Mouse (Mus musculus): Measurements from ENCODE around the gene Fam102a. TPM values are rescaled to one million over a fixed set of nuclear protein-coding genes. Genes with fewer than 3 reads are reported as not detected.

The Fam102a gene
- total and polyA plus RNA-seq, 3 experiments = 37.1 to 43.1 (median 40.8) TPM

GRCm38 (mm10) chr2:32607262-32607947 is 72.3 kb downstream of the Fam102a start:
- DNase-seq = peak; percentile 72

- DNase-seq = peak; percentile 93
Observed at GRCm38 (mm10) chr2:32608141-32608777, 73.1 kb downstream of the Fam102a start.

- DNase-seq = no peak
Observed at GRCm38 (mm10) chr2:32608778-32609435, 73.8 kb downstream of the Fam102a start.

GRCm38 (mm10) chr2:32610610-32611229 is 75.6 kb downstream of the Fam102a start:
- DNase-seq = peak; percentile 64

- DNase-seq = no peak
Observed at GRCm38 (mm10) chr2:32612274-32612673, 77.1 kb downstream of the Fam102a start.

GRCm38 (mm10) chr2:32617109-32617508 is 82.0 kb downstream of the Fam102a start:
- no peak for DNase-seq

GRCm38 (mm10) chr2:32617601-32618000 is 82.5 kb downstream of the Fam102a start:
- DNase-seq = no peak

- DNase-seq = no peak
Observed at GRCm38 (mm10) chr2:32618051-32618450, 82.9 kb downstream of the Fam102a start.

Other genes with a start within 250 kb of the Fam102a start
- gene Golga2, start 247.9 kb upstream of the Fam102a start, total RNA-seq (2021) = 10 to 100 TPM; 81.1 to 82.9 TPM
- gene Golga2, start 247.9 kb upstream of the Fam102a start, polyA plus RNA-seq (2012; rRNA removed) = 25.8 and 31.5 TPM in 2 replicates
- gene Swi5, start 247.3 kb upstream of the Fam102a start, total RNA-seq (2021) = 100 to 1,000 TPM; 324 to 358 TPM
- gene Swi5, start 247.3 kb upstream of the Fam102a start, polyA plus RNA-seq (2012; rRNA removed) = 317 and 318 TPM in 2 replicates
- 10 to 100 TPM; 54.0 to 94.0 TPM for gene Ciz1, start 183.0 kb upstream of the Fam102a start, total RNA-seq (2021)
- 290 and 303 TPM in 2 replicates for gene Ciz1, start 183.0 kb upstream of the Fam102a start, polyA plus RNA-seq (2012; rRNA removed)
- 10 to 100 TPM; 15.8 to 22.5 TPM for gene Dnm1, start 182.0 kb upstream of the Fam102a start, total RNA-seq (2021)
- 114 and 144 TPM in 2 replicates for gene Dnm1, start 182.0 kb upstream of the Fam102a start, polyA plus RNA-seq (2012; rRNA removed)
- 100 to 1,000 TPM; 152 to 167 TPM for gene 1110008P14Rik, start 153.4 kb upstream of the Fam102a start, total RNA-seq (2021)
- 1,060 and 1,061 TPM in 2 replicates for gene 1110008P14Rik, start 153.4 kb upstream of the Fam102a start, polyA plus RNA-seq (2012; rRNA removed)
- 1 to 10 TPM; 2.2 to 2.8 TPM for gene Lcn2, start 147.1 kb upstream of the Fam102a start, total RNA-seq (2021)
- 0.45 and 2.1 TPM in 2 replicates for gene Lcn2, start 147.1 kb upstream of the Fam102a start, polyA plus RNA-seq (2012; rRNA removed)
- 10 to 100 TPM; 55.3 to 69.6 TPM for gene Ptges2, start 139.4 kb upstream of the Fam102a start, total RNA-seq (2021)
- 35.6 and 50.7 TPM in 2 replicates for gene Ptges2, start 139.4 kb upstream of the Fam102a start, polyA plus RNA-seq (2012; rRNA removed)
- gene Naif1, start 84.9 kb upstream of the Fam102a start, total RNA-seq (2021) = 1 to 10 TPM; 5.1 to 5.9 TPM
- gene Naif1, start 84.9 kb upstream of the Fam102a start, polyA plus RNA-seq (2012; rRNA removed) = 6.1 and 6.6 TPM in 2 replicates
- gene Slc25a25, start 83.9 kb upstream of the Fam102a start, total RNA-seq (2021) = 10 to 100 TPM; 34.0 to 79.5 TPM
- 35.2 and 36.8 TPM in 2 replicates for gene Slc25a25, start 83.9 kb upstream of the Fam102a start, polyA plus RNA-seq (2012; rRNA removed)
- 10 to 100 TPM; 52.7 to 67.4 TPM for gene Dpm2, start 35.5 kb downstream of the Fam102a start, total RNA-seq (2021)
- 160 and 165 TPM in 2 replicates for gene Dpm2, start 35.5 kb downstream of the Fam102a start, polyA plus RNA-seq (2012; rRNA removed)
- under 1 TPM in 1 of 2 experiments, not detected in 1; 0.29 TPM for gene Pip5kl1, start 39.5 kb downstream of the Fam102a start, total RNA-seq (2021)
- 0.10 TPM in 1 of 2 replicates, not detected in the other for gene Pip5kl1, start 39.5 kb downstream of the Fam102a start, polyA plus RNA-seq (2012; rRNA removed)
- gene 9430097D07Rik, start 40.4 kb downstream of the Fam102a start, total RNA-seq (2021) = not detected
- gene 9430097D07Rik, start 40.4 kb downstream of the Fam102a start, polyA plus RNA-seq (2012; rRNA removed) = not detected in 2 replicates
- 10 to 100 TPM in 1 of 2 experiments, 1 to 10 TPM in 1; 5.6 to 14.5 TPM for gene St6galnac4, start 51.8 kb downstream of the Fam102a start, total RNA-seq (2021)
- gene St6galnac4, start 51.8 kb downstream of the Fam102a start, polyA plus RNA-seq (2012; rRNA removed) = 15.4 and 18.5 TPM in 2 replicates
- 10 to 100 TPM; 55.2 to 55.6 TPM for gene St6galnac6, start 64.4 kb downstream of the Fam102a start, total RNA-seq (2021)
- 115 and 122 TPM in 2 replicates for gene St6galnac6, start 64.4 kb downstream of the Fam102a start, polyA plus RNA-seq (2012; rRNA removed)
- gene Ak1, start 86.4 kb downstream of the Fam102a start, total RNA-seq (2021) = 10 to 100 TPM; 40.6 to 59.0 TPM
- 66.6 and 67.7 TPM in 2 replicates for gene Ak1, start 86.4 kb downstream of the Fam102a start, polyA plus RNA-seq (2012; rRNA removed)
- gene Eng, start 111.3 kb downstream of the Fam102a start, total RNA-seq (2021) = 100 to 1,000 TPM; 100 to 128 TPM
- 266 and 281 TPM in 2 replicates for gene Eng, start 111.3 kb downstream of the Fam102a start, polyA plus RNA-seq (2012; rRNA removed)
- gene Fpgs, start 168.8 kb downstream of the Fam102a start, total RNA-seq (2021) = 10 to 100 TPM in 1 of 2 experiments, 1 to 10 TPM in 1; 7.5 to 13.9 TPM
- gene Fpgs, start 168.8 kb downstream of the Fam102a start, polyA plus RNA-seq (2012; rRNA removed) = 45.7 and 48.2 TPM in 2 replicates
- 10 to 100 TPM; 69.7 to 74.7 TPM for gene Cdk9, start 177.7 kb downstream of the Fam102a start, total RNA-seq (2021)
- gene Cdk9, start 177.7 kb downstream of the Fam102a start, polyA plus RNA-seq (2012; rRNA removed) = 131 and 132 TPM in 2 replicates
- 10 to 100 TPM; 11.3 to 19.1 TPM for gene Sh2d3c, start 185.7 kb downstream of the Fam102a start, total RNA-seq (2021)
- gene Sh2d3c, start 185.7 kb downstream of the Fam102a start, polyA plus RNA-seq (2012; rRNA removed) = 47.0 and 50.8 TPM in 2 replicates
- gene 6330409D20Rik, start 205.7 kb downstream of the Fam102a start, total RNA-seq (2021) = not detected
- not detected in 2 replicates for gene 6330409D20Rik, start 205.7 kb downstream of the Fam102a start, polyA plus RNA-seq (2012; rRNA removed)
- gene Tor2a, start 221.9 kb downstream of the Fam102a start, total RNA-seq (2021) = 10 to 100 TPM; 18.7 to 26.5 TPM
- 70.6 and 74.0 TPM in 2 replicates for gene Tor2a, start 221.9 kb downstream of the Fam102a start, polyA plus RNA-seq (2012; rRNA removed)
- under 1 TPM; 0.24 to 0.35 TPM for gene Ttc16, start 240.3 kb downstream of the Fam102a start, total RNA-seq (2021)
- 0.31 and 0.37 TPM in 2 replicates for gene Ttc16, start 240.3 kb downstream of the Fam102a start, polyA plus RNA-seq (2012; rRNA removed)
- 10 to 100 TPM in 1 of 2 experiments, 1 to 10 TPM in 1; 4.0 to 14.3 TPM for gene Ptrh1, start 240.5 kb downstream of the Fam102a start, total RNA-seq (2021)
- gene Ptrh1, start 240.5 kb downstream of the Fam102a start, polyA plus RNA-seq (2012; rRNA removed) = 5.0 and 6.3 TPM in 2 replicates
- not detected for gene Cfap157, start 249.1 kb downstream of the Fam102a start, total RNA-seq (2021)
- not detected in 2 replicates for gene Cfap157, start 249.1 kb downstream of the Fam102a start, polyA plus RNA-seq (2012; rRNA removed)

All from adrenal gland, adult 2 months (tissue).